Mouse (Mus musculus): ENCODE results near the gene Ltn1.
A peak's percentile ranks its signal among the peaks of the same experiment; 100 is the strongest.

The Ltn1 gene

GRCm38 (mm10) chr16:87387444-87387977, 44.9 kb downstream of the Ltn1 start:
- DNase-seq (ENCODE audit: low spot score) = no peak

GRCm38 (mm10) chr16:87384366-87384765, 48.0 kb downstream of the Ltn1 start:
- DNase-seq (ENCODE audit: low spot score) = no peak

- no peak for DNase-seq (ENCODE audit: low spot score)
Observed at GRCm38 (mm10) chr16:87382996-87383395, 49.4 kb downstream of the Ltn1 start.

- DNase-seq (ENCODE audit: low spot score) = no peak
Observed at GRCm38 (mm10) chr16:87366445-87366844, 66.0 kb downstream of the Ltn1 start.

GRCm38 (mm10) chr16:87366035-87366434, 66.4 kb downstream of the Ltn1 start:
- no peak for DNase-seq (ENCODE audit: low spot score)

GRCm38 (mm10) chr16:87364231-87364630, 68.2 kb downstream of the Ltn1 start:
- DNase-seq (ENCODE audit: low spot score) = no peak

GRCm38 (mm10) chr16:87360096-87360495, 72.3 kb downstream of the Ltn1 start:
- no peak for DNase-seq (ENCODE audit: low spot score)

- DNase-seq (ENCODE audit: low spot score) = no peak
Observed at GRCm38 (mm10) chr16:87354748-87355147, 77.7 kb downstream of the Ltn1 start.

- DNase-seq (ENCODE audit: low spot score) = peak; percentile 85
Observed at GRCm38 (mm10) chr16:87354075-87354583, 78.3 kb downstream of the Ltn1 start, which contains the start of gene N6amt1. N6amt1 (plus strand) TSS chr16:87354185.

GRCm38 (mm10) chr16:87353605-87354004, 78.8 kb downstream of the Ltn1 start:
- DNase-seq (ENCODE audit: low spot score) = no peak

GRCm38 (mm10) chr16:87351386-87352105, 80.9 kb downstream of the Ltn1 start:
- DNase-seq (ENCODE audit: low spot score) = no peak

- DNase-seq (ENCODE audit: low spot score) = no peak
Observed at GRCm38 (mm10) chr16:87348133-87348532, 84.3 kb downstream of the Ltn1 start.

- DNase-seq (ENCODE audit: low spot score) = no peak
Observed at GRCm38 (mm10) chr16:87341043-87341572, 91.3 kb downstream of the Ltn1 start.

GRCm38 (mm10) chr16:87334756-87335155, 97.7 kb downstream of the Ltn1 start:
- no peak for DNase-seq (ENCODE audit: low spot score)

GRCm38 (mm10) chr16:87329986-87330385, 102.4 kb downstream of the Ltn1 start:
- no peak for DNase-seq (ENCODE audit: low spot score)
